Mouse (Mus musculus): Measurements from ENCODE around the gene Akr1b7.

Gene Akr1b7

GRCm38 (mm10) chr6:34439006-34439405 lies 26.9 kb downstream of the Akr1b7 start:
- DNase-seq (ENCODE audit: low spot score): no peak

- DNase-seq (ENCODE audit: low spot score): no peak
Measured at GRCm38 (mm10) chr6:34441556-34442257, 29.6 kb downstream of the Akr1b7 start.

DNA sequence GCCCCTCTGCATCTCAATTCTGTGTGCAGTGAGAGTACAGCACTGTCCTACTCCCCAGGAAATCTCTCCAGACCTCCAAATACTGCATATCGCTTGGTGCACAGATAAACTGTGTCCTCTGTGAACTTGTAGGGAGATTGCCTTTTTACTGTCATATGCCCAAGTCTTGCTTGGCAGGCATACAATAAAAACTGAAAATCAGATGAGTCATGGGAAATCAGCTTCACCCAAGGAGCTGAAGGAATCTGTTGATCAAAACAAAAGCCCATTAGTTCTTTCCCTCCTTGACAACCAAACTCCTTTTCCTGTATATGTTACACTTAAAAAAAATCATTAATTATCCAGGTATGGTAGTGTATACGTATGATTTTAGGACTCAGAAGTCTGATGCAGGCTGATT lies 31.7 kb downstream of the Akr1b7 start:
- no peak for DNase-seq (ENCODE audit: low spot score)

DNA sequence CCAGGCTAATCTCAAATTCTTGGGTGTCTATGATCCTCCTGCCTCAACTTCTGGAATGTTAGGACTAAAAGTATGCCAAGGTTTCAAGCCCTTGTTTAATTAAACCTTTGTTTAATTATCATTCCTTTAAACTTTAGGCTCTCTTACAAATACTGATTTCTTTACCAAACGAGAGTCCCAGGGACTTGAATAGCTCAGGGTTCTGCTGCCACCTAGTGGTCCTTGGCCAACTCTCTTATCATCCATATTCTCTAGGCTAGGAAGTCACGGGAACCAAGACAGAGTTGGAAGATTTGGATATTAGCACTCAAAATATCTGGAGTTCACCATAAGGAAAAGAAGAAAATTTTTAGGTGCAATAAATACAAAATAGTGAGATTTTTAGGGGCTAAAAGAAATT lies 35.8 kb downstream of the Akr1b7 start:
- DNase-seq (ENCODE audit: low spot score): peak; percentile 44

DNA sequence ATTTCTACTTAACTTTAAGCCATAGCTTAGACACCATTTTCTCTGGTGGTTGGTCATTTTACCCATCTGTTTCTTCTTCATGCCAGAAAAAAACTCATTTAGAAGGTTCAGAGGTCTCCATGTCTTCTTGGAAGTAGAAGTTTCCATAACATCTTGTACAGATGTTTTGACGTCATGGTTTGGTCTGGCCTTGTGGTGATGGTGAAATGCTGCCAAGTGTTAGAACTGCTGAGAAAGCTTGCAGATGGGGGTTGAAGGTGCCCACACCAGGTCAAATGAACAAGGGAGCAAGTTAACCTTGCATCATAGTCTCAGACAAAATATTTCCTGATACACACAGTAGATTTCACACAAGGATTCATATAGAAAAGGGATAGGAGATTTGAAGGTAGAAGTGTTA lies 36.6 kb downstream of the Akr1b7 start:
- DNase-seq (ENCODE audit: low spot score): no peak

- DNase-seq (ENCODE audit: low spot score): no peak
Measured at GRCm38 (mm10) chr6:34452963-34453770, 41.0 kb downstream of the Akr1b7 start.

DNA sequence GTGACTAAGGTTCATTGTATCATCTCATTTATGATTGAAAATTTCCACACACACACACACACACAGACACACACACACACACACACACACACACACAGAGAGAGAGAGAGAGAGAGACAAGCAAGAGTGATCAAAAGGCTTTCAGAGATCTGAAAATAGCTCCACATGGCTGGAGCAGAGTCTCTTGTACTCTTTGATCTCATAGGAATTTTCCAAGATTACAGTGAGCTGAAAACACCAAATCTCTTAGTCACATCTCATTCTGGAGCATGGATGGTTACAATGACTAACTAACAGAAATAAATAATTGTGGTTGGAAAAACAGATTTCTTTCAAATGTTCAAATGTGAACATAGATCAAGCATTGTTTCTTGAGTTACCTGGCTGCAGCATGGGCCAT lies 47.3 kb downstream of the Akr1b7 start:
- DNase-seq (ENCODE audit: low spot score): no peak

- DNase-seq (ENCODE audit: low spot score): no peak
Measured at GRCm38 (mm10) chr6:34460651-34461050, 48.5 kb downstream of the Akr1b7 start.

GRCm38 (mm10) chr6:34463582-34463981 lies 51.4 kb downstream of the Akr1b7 start:
- DNase-seq (ENCODE audit: low spot score): no peak

GRCm38 (mm10) chr6:34471434-34472110 lies 59.4 kb downstream of the Akr1b7 start:
- peak; percentile 40 for DNase-seq (ENCODE audit: low spot score)

Data from yolk sac, embryonic 10.5 days (tissue).